Mouse (Mus musculus) neural tube, embryonic 12.5 days (tissue): Measurements from ENCODE around the gene Flrt2. TPM values are rescaled to one million over a fixed set of nuclear protein-coding genes. Genes with fewer than 3 reads are reported as not detected.

Experiments
- ATAC-seq: fragments of 200-750 bp; cut with Nextera tagmentation; 2 replicates; pipeline ENCODE4 v1.8.0; 2017; ENCODE audit warnings: low read depth, mild to moderate bottlenecking, moderate TSS enrichment, moderate library complexity; ENCODE audit not compliant: low FRiP score
- H3K27ac ChIP-seq: fragments of 300-500 bp; sonication (generic); 2 replicates; pipeline ENCODE4 v1.5.1; 2016
- H3K27me3 ChIP-seq: fragments of 300-500 bp; sonication (generic); replicated peaks from 2 replicates; pipeline ENCODE4 v1.6.1; 2016; ENCODE audit warnings: mild to moderate bottlenecking
- H3K36me3 ChIP-seq: fragments of 300-500 bp; sonication (generic); 2 replicates; pipeline ENCODE4 v1.6.1; 2016; ENCODE audit warnings: mild to moderate bottlenecking
- H3K4me1 ChIP-seq: fragments of 300-500 bp; sonication (generic); 2 replicates; pipeline ENCODE4 v1.6.1; 2016
- H3K4me2 ChIP-seq: fragments of 300-500 bp; sonication (generic); replicated peaks from 2 replicates; pipeline ENCODE4 v1.6.1; 2016; ENCODE audit warnings: mild to moderate bottlenecking
- H3K4me3 ChIP-seq: fragments of 300-500 bp; sonication (generic); 2 replicates; pipeline ENCODE4 v1.5.1; 2016
- H3K9ac ChIP-seq: fragments of 300-500 bp; sonication (generic); 2 replicates; pipeline ENCODE4 v1.6.1; 2016; ENCODE audit warnings: mild to moderate bottlenecking
- H3K9me3 ChIP-seq: fragments of 300-500 bp; sonication (generic); 2 replicates; pipeline ENCODE4 v1.6.1; 2016; ENCODE audit warnings: mild to moderate bottlenecking
- polyA plus RNA-seq: library from polyadenylated mRNA; unstranded; fragments of >200 nt; fragmentation: Nextera tagmentation; extraction: Ambion mirVana; gene quantifications from 2 replicates; pipeline ENCODE4 v1.2.1, GENCODE M21; 2016

Gene Flrt2
- polyA plus RNA-seq, 1 experiment from 2014 or later: 31.8 TPM

GRCm38 (mm10) chr12:95816660-95817059 is 124.6 kb downstream of the Flrt2 start:
- Histone ChIP-seq H3K27ac (no peak overlapping the region), H3K9ac (no peak overlapping the region), H3K4me1 (no peaks in the 10 kb centered on the region), H3K36me3 (no peaks in the 10 kb centered on the region), H3K9me3 (no peaks in the 10 kb centered on the region), H3K4me2 (no peak overlapping the region), H3K4me3 (no peak overlapping the region), H3K27me3 (no peaks in the 10 kb centered on the region)
- no peak for ATAC-seq
